In the genomic region with DNA sequence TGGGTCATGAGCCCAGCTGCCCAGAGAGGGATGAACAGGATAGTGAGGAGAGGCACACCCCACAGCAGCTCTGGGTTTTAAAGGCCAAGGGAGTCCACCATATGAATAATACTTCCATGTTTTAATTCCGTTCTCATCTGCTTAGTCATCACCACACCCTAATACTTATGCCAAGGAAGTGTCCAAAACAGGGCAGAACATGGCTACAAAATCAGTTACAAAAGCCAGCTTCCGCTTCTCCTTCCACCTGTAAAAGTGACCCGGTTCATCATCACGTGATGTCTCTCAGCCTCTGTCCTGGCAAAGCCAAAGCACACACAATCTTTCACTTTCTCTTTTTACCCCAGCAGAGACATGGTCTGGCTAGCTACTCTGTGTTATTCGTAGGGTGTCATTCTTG, we compare ENCODE assay signal across 9 mouse cellular contexts. TPM values are rescaled to one million over a fixed set of nuclear protein-coding genes. Genes with fewer than 3 reads are reported as not detected.
A peak's percentile ranks its signal among the peaks of the same experiment; 100 is the strongest.
DNase-seq lines count a peak whose midpoint lies in the region; ATAC-seq lines count a peak whose summit lies in the region.
"Had no signal": no experiment of that assay in that cellular context is flagged by ENCODE, and none has a peak within 500 bp of the region (broad histone marks: within the 10 kb centered on the region; RNA-seq: fewer than 3 reads in every experiment).

No protein-coding gene starts in this region.

- no peaks in the 10 kb centered on the region for H3K27me3 ChIP-seq in heart, embryonic 12.5 days (replicated peaks)
- H3K27me3 ChIP-seq in megakaryocyte, embryonic 14.5 days (replicated peaks) = no peaks in the 10 kb centered on the region
- H3K27me3 ChIP-seq: midbrain, embryonic 13.5 days had no signal

- WGBS in heart, embryonic 12.5 days = 85% methylated on average over 5 of the region's 5 CpGs

- no peak overlapping the region for H3K4me3 ChIP-seq in heart, embryonic 12.5 days
- peak overlapping the region; percentile 86 for H3K4me3 ChIP-seq in megakaryocyte, embryonic 14.5 days (replicated peaks)
- H3K4me3 ChIP-seq: midbrain, embryonic 13.5 days had no signal

- peak; percentile 97 for DNase-seq in heart, adult 11 months
- peak; percentile 88 for DNase-seq in 416B (ENCODE audit: low read depth)
- no peak for DNase-seq in ovary, postnatal 14 days (ENCODE audit: low spot score)
- no peak for DNase-seq in yolk sac, embryonic 10.5 days (ENCODE audit: low spot score)
- DNase-seq in adrenal gland, postnatal 10 days = no peak

- H3K4me2 ChIP-seq in heart, embryonic 12.5 days = no peak overlapping the region
- H3K4me2 ChIP-seq: midbrain, embryonic 13.5 days had no signal

- no peaks in the 10 kb centered on the region for H3K36me3 ChIP-seq in heart, embryonic 12.5 days
- no peaks in the 10 kb centered on the region for H3K36me3 ChIP-seq in megakaryocyte, embryonic 14.5 days (replicated peaks; ENCODE audit: low read length)
- H3K36me3 ChIP-seq: midbrain, embryonic 13.5 days had no signal

- no peaks in the 10 kb centered on the region for H3K9me3 ChIP-seq in heart, embryonic 12.5 days (replicated peaks)
- H3K9me3 ChIP-seq in megakaryocyte, embryonic 14.5 days = no peaks in the 10 kb centered on the region; the same call in 1 of the 2 replicates
- H3K9me3 ChIP-seq: midbrain, embryonic 13.5 days had no signal

- no peak overlapping the region for H3K9ac ChIP-seq in heart, embryonic 12.5 days
- H3K9ac ChIP-seq: midbrain, embryonic 13.5 days had no signal

- H3K4me1 ChIP-seq in heart, embryonic 12.5 days (replicated peaks) = no peaks in the 10 kb centered on the region
- H3K4me1 ChIP-seq in megakaryocyte, embryonic 14.5 days = peaks cover 69% of the 10 kb centered on the region
- H3K4me1 ChIP-seq: midbrain, embryonic 13.5 days had no signal

- H3K27ac ChIP-seq in heart, embryonic 12.5 days (ENCODE audit: poor library complexity, severe bottlenecking) = no peak overlapping the region
- H3K27ac ChIP-seq: midbrain, embryonic 13.5 days had no signal

- no peak for ATAC-seq in heart, embryonic 12.5 days (ENCODE audit: insufficient number of reproducible peaks, low FRiP score)
- ATAC-seq in common myeloid progenitor, adult 5-6 weeks (replicated peaks; ENCODE audit: low read depth, poor library complexity, severe bottlenecking) = peak; percentile 58
- ATAC-seq: midbrain, embryonic 13.5 days had no signal

RNA-seq across cellular contexts. Expression of a gene that starts 8.9 kb away (rescaled TPM):
- 51.5 and 51.7 TPM in 2 replicates for polyA plus RNA-seq in heart, embryonic 12.5 days (2016; fragmentation: Nextera tagmentation; extraction: Ambion mirVana)
- total RNA-seq in common myeloid progenitor, adult 5-6 weeks (2017) = 32.6 and 37.9 TPM in 2 replicates
- polyA plus RNA-seq in megakaryocyte, embryonic 14.5 days (2012; ENCODE audit: insufficient read depth, low replicate concordance) = 6.0 and 9.7 TPM in 2 replicates
- total RNA-seq in adrenal gland, postnatal 10 days (2021) = 10 to 100 TPM; 48.4 to 50.7 TPM

Comparison
In these comparisons a context has a peak if more than half of its experiments do, and no peak if none do; other contexts are left out.
1. DNase-seq: peak in heart, adult 11 months (single experiment) and 416B (single experiment); none in ovary, postnatal 14 days (single experiment), yolk sac, embryonic 10.5 days (single experiment) and adrenal gland, postnatal 10 days (single experiment).